Mouse (Mus musculus): ENCODE data around the gene Zfp174. TPM values are rescaled to one million over a fixed set of nuclear protein-coding genes. Genes with fewer than 3 reads are reported as not detected.

The Zfp174 gene
- polyA plus RNA-seq, 1 experiment: 0.18 TPM

- peaks cover 26% of the 10 kb centered on the region for H3K79me3 ChIP-seq (ENCODE audit: low read depth)
- no peak overlapping the region for H3ac ChIP-seq (ENCODE audit: control insufficient read depth, insufficient read length, low read depth)
- no peak overlapping the region for H3K4me3 ChIP-seq (ENCODE audit: insufficient read depth, poor library complexity, severe bottlenecking)
- no peaks in the 10 kb centered on the region for H3K27me3 ChIP-seq (ENCODE audit: control insufficient read depth, insufficient read depth, insufficient read length)
- peaks cover 58% of the 10 kb centered on the region for H3K79me2 ChIP-seq (ENCODE audit: control insufficient read depth, insufficient read depth)
- peaks cover 23% of the 10 kb centered on the region for H3K36me3 ChIP-seq (ENCODE audit: control insufficient read depth, insufficient read depth)
- no peak for TF ChIP-seq FOSL1 (IDR thresholded peaks at IDR 0.05; ENCODE audit: insufficient read depth, low read length, poor library complexity, severe bottlenecking)
- TF ChIP-seq MAX (IDR thresholded peaks at IDR 0.05): no peak
- TF ChIP-seq USF1 (IDR thresholded peaks at IDR 0.05; ENCODE audit: low read depth): no peak
- no peak for TF ChIP-seq CEBPB (IDR thresholded peaks at IDR 0.05; ENCODE audit: low read depth)
- no peak for TF ChIP-seq MYOG (IDR thresholded peaks at IDR 0.05; ENCODE audit: control insufficient read depth, extremely low read depth, insufficient read length)
- no peak for TF ChIP-seq MYOD1 (IDR thresholded peaks at IDR 0.05; ENCODE audit: control insufficient read depth, insufficient read length, low read depth)
- no peak for TF ChIP-seq CTCF (IDR thresholded peaks at IDR 0.05; ENCODE audit: control insufficient read depth, insufficient read depth, insufficient read length)
Observed at GRCm38 (mm10) chr16:3891621-3892295, 44.7 kb downstream of the Zfp174 start.

GRCm38 (mm10) chr16:3893739-3894138 lies 46.7 kb downstream of the Zfp174 start:
- peaks cover 12% of the 10 kb centered on the region for H3K79me3 ChIP-seq (ENCODE audit: low read depth)
- no peaks in the 10 kb centered on the region for H3K27me3 ChIP-seq (ENCODE audit: control insufficient read depth, insufficient read depth, insufficient read length)
- no peak overlapping the region for H3ac ChIP-seq (ENCODE audit: control insufficient read depth, insufficient read length, low read depth)
- H3K4me3 ChIP-seq (ENCODE audit: insufficient read depth, poor library complexity, severe bottlenecking): no peak overlapping the region
- peaks cover 37% of the 10 kb centered on the region for H3K36me3 ChIP-seq (ENCODE audit: control insufficient read depth, insufficient read depth)
- peaks cover 38% of the 10 kb centered on the region for H3K79me2 ChIP-seq (ENCODE audit: control insufficient read depth, insufficient read depth)
- no peak for TF ChIP-seq CTCF (IDR thresholded peaks at IDR 0.05; ENCODE audit: control insufficient read depth, insufficient read depth, insufficient read length)
- no peak for TF ChIP-seq MAX (IDR thresholded peaks at IDR 0.05)
- no peak for TF ChIP-seq FOSL1 (IDR thresholded peaks at IDR 0.05; ENCODE audit: insufficient read depth, low read length, poor library complexity, severe bottlenecking)
- no peak for TF ChIP-seq MYOD1 (IDR thresholded peaks at IDR 0.05; ENCODE audit: control insufficient read depth, insufficient read length, low read depth)
- no peak for TF ChIP-seq MYOG (IDR thresholded peaks at IDR 0.05; ENCODE audit: control insufficient read depth, extremely low read depth, insufficient read length)
- TF ChIP-seq USF1 (IDR thresholded peaks at IDR 0.05; ENCODE audit: low read depth): no peak
- no peak for TF ChIP-seq CEBPB (IDR thresholded peaks at IDR 0.05; ENCODE audit: low read depth)

- H3K27me3 ChIP-seq (ENCODE audit: control insufficient read depth, insufficient read depth, insufficient read length): no peaks in the 10 kb centered on the region
- peaks cover 51% of the 10 kb centered on the region for H3K36me3 ChIP-seq (ENCODE audit: control insufficient read depth, insufficient read depth)
- no peak overlapping the region for H3ac ChIP-seq (ENCODE audit: control insufficient read depth, insufficient read length, low read depth)
- H3K79me2 ChIP-seq (ENCODE audit: control insufficient read depth, insufficient read depth): peaks cover 25% of the 10 kb centered on the region
- peaks cover 9% of the 10 kb centered on the region for H3K79me3 ChIP-seq (ENCODE audit: low read depth)
- no peak overlapping the region for H3K4me3 ChIP-seq (ENCODE audit: insufficient read depth, poor library complexity, severe bottlenecking)
- TF ChIP-seq CEBPB (IDR thresholded peaks at IDR 0.05; ENCODE audit: low read depth): no peak
- no peak for TF ChIP-seq MYOG (IDR thresholded peaks at IDR 0.05; ENCODE audit: control insufficient read depth, extremely low read depth, insufficient read length)
- TF ChIP-seq CTCF (IDR thresholded peaks at IDR 0.05; ENCODE audit: control insufficient read depth, insufficient read depth, insufficient read length): no peak
Observed at GRCm38 (mm10) chr16:3895173-3895792, 48.2 kb downstream of the Zfp174 start.

GRCm38 (mm10) chr16:3896046-3896445 lies 49.0 kb downstream of the Zfp174 start:
- Histone ChIP-seq H3ac (ENCODE audit: control insufficient read depth, insufficient read length, low read depth) (no peak overlapping the region), H3K36me3 (ENCODE audit: control insufficient read depth, insufficient read depth) (peaks cover 59% of the 10 kb centered on the region), H3K79me3 (ENCODE audit: low read depth) (peaks cover 3% of the 10 kb centered on the region), H3K4me3 (ENCODE audit: insufficient read depth, poor library complexity, severe bottlenecking) (no peak overlapping the region), H3K79me2 (ENCODE audit: control insufficient read depth, insufficient read depth) (peaks cover 17% of the 10 kb centered on the region), H3K27me3 (ENCODE audit: control insufficient read depth, insufficient read depth, insufficient read length) (no peaks in the 10 kb centered on the region)
- TF ChIP-seq USF1 (IDR thresholded peaks at IDR 0.05; ENCODE audit: low read depth) (no peak), MYOG (IDR thresholded peaks at IDR 0.05; ENCODE audit: control insufficient read depth, extremely low read depth, insufficient read length) (no peak), CEBPB (IDR thresholded peaks at IDR 0.05; ENCODE audit: low read depth) (no peak), MAX (IDR thresholded peaks at IDR 0.05) (no peak), FOSL1 (IDR thresholded peaks at IDR 0.05; ENCODE audit: insufficient read depth, low read length, poor library complexity, severe bottlenecking) (no peak), MYOD1 (IDR thresholded peaks at IDR 0.05; ENCODE audit: control insufficient read depth, insufficient read length, low read depth) (no peak), CTCF (IDR thresholded peaks at IDR 0.05; ENCODE audit: control insufficient read depth, insufficient read depth, insufficient read length) (no peak)

GRCm38 (mm10) chr16:3896553-3896952 lies 49.5 kb downstream of the Zfp174 start:
- Histone ChIP-seq H3K79me2 (ENCODE audit: control insufficient read depth, insufficient read depth) (peaks cover 12% of the 10 kb centered on the region), H3K4me3 (ENCODE audit: insufficient read depth, poor library complexity, severe bottlenecking) (no peak overlapping the region), H3K27me3 (ENCODE audit: control insufficient read depth, insufficient read depth, insufficient read length) (no peaks in the 10 kb centered on the region), H3K36me3 (ENCODE audit: control insufficient read depth, insufficient read depth) (peaks cover 64% of the 10 kb centered on the region), H3K79me3 (ENCODE audit: low read depth) (peaks cover 3% of the 10 kb centered on the region), H3ac (ENCODE audit: control insufficient read depth, insufficient read length, low read depth) (no peak overlapping the region)
- TF ChIP-seq CTCF (IDR thresholded peaks at IDR 0.05; ENCODE audit: control insufficient read depth, insufficient read depth, insufficient read length): no peak
- no peak for TF ChIP-seq CEBPB (IDR thresholded peaks at IDR 0.05; ENCODE audit: low read depth)
- no peak for TF ChIP-seq USF1 (IDR thresholded peaks at IDR 0.05; ENCODE audit: low read depth)

- Histone ChIP-seq H3K4me3 (ENCODE audit: insufficient read depth, poor library complexity, severe bottlenecking) (no peak overlapping the region), H3K79me3 (ENCODE audit: low read depth) (peaks cover 5% of the 10 kb centered on the region), H3K36me3 (ENCODE audit: control insufficient read depth, insufficient read depth) (peaks cover 30% of the 10 kb centered on the region), H3K79me2 (ENCODE audit: control insufficient read depth, insufficient read depth) (peaks cover 18% of the 10 kb centered on the region), H3K27me3 (ENCODE audit: control insufficient read depth, insufficient read depth, insufficient read length) (no peaks in the 10 kb centered on the region), H3ac (ENCODE audit: control insufficient read depth, insufficient read length, low read depth) (no peak overlapping the region)
- TF ChIP-seq FOSL1 (IDR thresholded peaks at IDR 0.05; ENCODE audit: insufficient read depth, low read length, poor library complexity, severe bottlenecking) (no peak), MYOD1 (IDR thresholded peaks at IDR 0.05; ENCODE audit: control insufficient read depth, insufficient read length, low read depth) (no peak), CEBPB (IDR thresholded peaks at IDR 0.05; ENCODE audit: low read depth) (no peak), USF1 (IDR thresholded peaks at IDR 0.05; ENCODE audit: low read depth) (no peak), MYOG (IDR thresholded peaks at IDR 0.05; ENCODE audit: control insufficient read depth, extremely low read depth, insufficient read length) (no peak), CTCF (IDR thresholded peaks at IDR 0.05; ENCODE audit: control insufficient read depth, insufficient read depth, insufficient read length) (no peak), MAX (IDR thresholded peaks at IDR 0.05) (no peak)
Observed at GRCm38 (mm10) chr16:3907471-3907870, 60.4 kb downstream of the Zfp174 start.

All from C2C12 (cell line).